Mouse (Mus musculus) olfactory bulb, adult 2 months (tissue): ENCODE measurements around the gene Erh. TPM values are rescaled to one million over a fixed set of nuclear protein-coding genes. Genes with fewer than 3 reads are reported as not detected.

ENCODE experiments used
- H3K27ac ChIP-seq: fragments of 200-500 bp; 2 replicates; pipeline ENCODE4 v1.5.1; 2012; ENCODE audit warnings: low read depth, low read length; ENCODE audit not compliant: insufficient read depth
- H3K4me1 ChIP-seq: fragments of 200-500 bp; 2 replicates; pipeline ENCODE4 v1.6.1; 2012; ENCODE audit warnings: low read length; ENCODE audit not compliant: control insufficient read depth, insufficient read depth
- H3K4me3 ChIP-seq: fragments of 200-500 bp; 2 replicates; pipeline ENCODE4 v1.5.1; 2012; ENCODE audit warnings: mild to moderate bottlenecking, low read depth, low read length, moderate library complexity; ENCODE audit not compliant: insufficient read depth
- CTCF ChIP-seq: fragments of 200-500 bp; IDR thresholded peaks from 2 replicates; pipeline ENCODE4 v1.5.1; 2012; ENCODE audit warnings: low read depth, mild to moderate bottlenecking, low read length, moderate library complexity; ENCODE audit not compliant: insufficient read depth
- POLR2A ChIP-seq: fragments of 200-500 bp; IDR thresholded peaks from 2 replicates; pipeline ENCODE4 v1.6.1; 2012; ENCODE audit warnings: mild to moderate bottlenecking, low read depth, low read length, moderate library complexity; ENCODE audit not compliant: insufficient read depth
- WGBS: fragments of 180-500 bp; shearing (Covaris S2); methylation state at CpG from one replicate; pipeline ENCODE4 v1.1.7; 2018; 5-methylcytosine and 5-hydroxymethylcytosine counted together
- polyA plus RNA-seq: library from polyadenylated mRNA; stranded (reverse); fragments of >200 nt; gene quantifications from 2 replicates; pipeline ENCODE4 v1.2.4, GENCODE M21; 2012; ENCODE audit warnings: low replicate concordance; ENCODE audit not compliant: missing spikeins, insufficient read depth, insufficient read length

The Erh gene
- polyA plus RNA-seq, 1 experiment, result not detected

DNA sequence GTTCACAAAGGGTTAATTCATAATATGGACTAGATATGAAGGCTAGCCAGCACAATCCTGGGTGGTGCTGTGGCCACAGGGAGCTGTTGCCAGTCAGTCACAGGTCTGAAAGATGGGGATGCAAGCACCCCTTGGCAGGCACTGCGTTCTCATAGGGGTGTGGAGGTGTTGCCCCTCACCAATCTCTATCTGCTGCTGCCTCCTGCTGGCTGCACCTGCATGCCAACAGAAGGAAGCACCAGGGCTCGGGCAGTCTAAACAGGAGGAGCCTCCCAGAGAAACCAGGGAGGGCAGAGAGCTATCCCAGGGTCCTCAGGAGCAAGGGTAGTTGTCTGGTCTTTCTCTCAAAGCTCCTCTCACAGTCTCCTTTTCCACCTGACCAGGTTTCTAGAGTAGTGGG, 59.2 kb downstream of the Erh start:
- no peak for TF ChIP-seq POLR2A
- TF ChIP-seq CTCF, result peak; percentile 49; the same call in 1 of the 2 replicates
- no peaks in the 10 kb centered on the region for H3K4me1 ChIP-seq
- H3K4me3 ChIP-seq, result no peak overlapping the region
- H3K27ac ChIP-seq, result no peak overlapping the region
- WGBS, result 23% methylated on average over 2 of the region's 2 CpGs

Other genes starting within 250 kb of the Erh start
- gene Dcaf5, start 207.7 kb downstream of the Erh start, polyA plus RNA-seq, result not detected in 2 replicates
- gene Exd2, start 181.2 kb downstream of the Erh start, polyA plus RNA-seq, result not detected in 2 replicates
- gene Galnt16, start 126.1 kb downstream of the Erh start, polyA plus RNA-seq, result not detected in 2 replicates
- not detected in 2 replicates for gene Slc39a9, start 458 bp downstream of the Erh start, polyA plus RNA-seq
- gene Plekhd1, start 48.2 kb upstream of the Erh start, polyA plus RNA-seq, result not detected in 2 replicates
- gene Ccdc177, start 116.3 kb upstream of the Erh start, polyA plus RNA-seq, result not detected in 2 replicates
- not detected in 2 replicates for gene Susd6, start 146.2 kb upstream of the Erh start, polyA plus RNA-seq